Mouse (Mus musculus): ENCODE results near the gene Lrfn4.

Gene Lrfn4

DNA sequence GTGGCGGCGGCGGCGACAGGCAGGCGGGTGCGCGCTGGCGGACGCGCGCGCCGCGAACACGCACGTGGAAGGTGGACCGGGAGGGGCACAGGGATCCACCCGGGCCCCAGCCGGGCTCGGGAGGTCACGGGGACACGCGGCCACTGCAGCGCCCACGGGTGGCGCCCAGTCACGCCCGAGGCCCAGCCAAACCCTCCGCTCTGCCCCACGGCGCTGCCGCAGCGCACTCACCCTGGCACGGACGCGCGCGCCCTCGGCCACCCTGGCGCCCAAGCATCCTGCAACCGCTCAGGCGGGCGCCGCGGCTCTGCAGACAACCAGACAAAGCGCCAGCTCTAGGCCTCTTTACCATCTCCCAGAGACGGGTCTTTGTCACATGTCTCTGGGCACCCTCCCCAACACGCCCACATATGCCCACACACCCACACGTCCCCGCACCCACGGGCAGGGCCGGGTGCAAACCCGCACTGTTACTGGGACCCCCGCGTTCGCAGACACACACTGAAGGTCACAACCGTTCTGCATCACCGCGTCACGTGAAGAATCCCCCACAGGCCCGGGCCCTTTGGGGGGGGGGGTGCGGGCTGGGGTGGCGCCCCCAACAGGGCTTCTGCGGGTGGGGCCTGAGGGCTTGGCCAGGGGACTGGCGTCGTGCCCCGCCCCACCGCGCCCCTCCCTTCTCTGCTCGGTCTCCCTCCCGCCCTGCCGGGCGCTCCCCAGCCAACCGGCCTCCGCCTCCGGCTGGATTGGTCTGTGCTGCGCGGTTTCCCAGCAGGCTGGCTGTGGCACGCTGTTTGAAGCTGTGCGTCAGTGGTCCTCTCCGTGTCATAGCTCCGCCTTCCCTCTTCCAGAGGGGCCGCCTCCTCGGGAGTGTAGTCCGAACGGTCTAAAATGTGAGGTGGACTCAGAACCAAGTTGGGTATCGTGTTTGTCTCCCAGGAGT, at the start of gene Lrfn4:
TSS of gene Lrfn4 (minus strand) at position 517 of the 943 bp plus-strand sequence.
- DNase-seq (ENCODE audit: low spot score): peak; percentile 82

DNA sequence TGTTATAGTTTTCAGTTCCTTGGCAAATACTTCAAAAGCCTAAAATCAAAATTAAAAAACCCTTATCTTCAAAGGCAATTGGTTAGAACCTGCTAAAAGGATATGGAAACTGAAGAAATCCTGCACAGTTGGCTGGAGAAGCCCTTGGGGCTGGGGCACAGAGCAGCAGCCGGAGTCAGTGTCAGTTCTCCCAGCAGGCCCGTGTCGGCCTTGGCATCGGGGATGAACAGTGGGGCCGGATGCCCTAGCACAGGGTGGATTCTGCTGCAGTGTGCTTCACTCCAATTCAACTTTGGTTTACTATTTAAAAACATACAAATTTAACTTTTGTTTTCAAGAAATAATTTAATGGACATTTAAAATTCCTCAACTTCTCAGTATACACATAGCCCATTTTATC, 42.7 kb upstream of the Lrfn4 start:
- no peak for DNase-seq (ENCODE audit: low spot score)

DNA sequence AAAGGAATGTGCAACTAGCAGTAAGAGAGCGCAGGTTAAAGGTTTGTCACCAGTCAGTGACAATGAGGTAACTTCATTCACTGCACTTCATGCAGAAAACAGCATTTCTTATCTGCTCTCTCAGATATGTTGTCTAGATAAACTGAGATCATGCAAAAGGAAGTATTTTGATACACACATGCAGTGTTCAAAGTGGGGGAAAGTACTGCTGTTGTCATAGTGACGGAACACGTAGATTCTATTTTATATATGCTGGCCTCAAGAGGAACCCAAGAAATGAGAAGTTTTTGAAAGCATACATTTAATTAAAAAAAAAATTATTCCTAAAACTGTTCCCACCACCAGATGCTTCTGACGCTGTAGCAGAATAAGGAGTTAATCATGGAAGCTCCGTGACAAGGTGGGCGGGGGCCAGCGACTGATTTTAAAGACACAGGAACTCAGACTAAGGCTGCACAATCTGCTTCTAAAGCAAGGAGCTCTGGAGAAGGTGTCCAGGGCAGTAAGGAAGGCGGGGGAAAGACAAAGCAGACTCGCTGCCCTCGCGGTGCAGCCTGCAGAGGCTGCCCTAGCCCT, 31.5 kb upstream of the Lrfn4 start:
- no peak for DNase-seq (ENCODE audit: low spot score)

DNA sequence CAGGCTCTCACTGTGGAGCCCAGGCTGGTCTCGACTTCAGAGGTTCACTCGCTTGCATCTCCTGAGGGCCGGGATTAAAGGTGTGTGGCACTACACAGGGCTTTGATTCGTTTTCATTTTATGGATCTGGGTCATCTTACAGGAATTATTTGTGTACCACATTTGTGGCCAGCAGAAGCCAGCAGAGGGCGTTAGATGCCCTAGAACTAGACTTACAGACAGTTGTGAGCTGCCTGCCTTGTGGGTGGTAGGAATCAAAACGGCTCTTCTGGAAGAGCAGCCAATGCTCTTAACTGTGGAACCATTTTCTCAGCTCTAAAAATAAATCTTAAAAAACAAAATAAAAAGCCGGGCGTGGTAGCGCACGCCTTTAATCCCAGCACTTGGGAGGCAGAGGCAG, 28.8 kb upstream of the Lrfn4 start:
- DNase-seq (ENCODE audit: low spot score): no peak

DNA sequence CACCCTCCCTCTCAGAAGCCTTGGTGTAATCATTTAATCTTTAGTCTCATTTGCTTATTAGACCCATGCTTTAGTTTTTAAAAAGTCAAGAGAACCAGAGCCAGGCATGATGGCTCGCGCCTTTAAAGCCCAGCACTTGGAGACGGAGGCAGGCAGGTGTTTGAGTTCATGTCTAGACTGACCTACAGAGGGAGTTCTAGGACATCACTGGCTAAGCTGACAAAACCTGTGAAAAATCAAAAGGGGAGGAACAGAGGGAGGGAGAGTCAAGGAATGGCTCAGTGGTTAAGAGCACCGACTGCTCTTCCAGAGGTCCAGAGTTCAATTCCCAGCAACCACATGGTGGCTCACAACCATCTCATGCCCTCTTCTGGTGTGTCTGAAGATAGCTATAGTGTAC, 20.5 kb upstream of the Lrfn4 start:
- no peak for DNase-seq (ENCODE audit: low spot score)

DNA sequence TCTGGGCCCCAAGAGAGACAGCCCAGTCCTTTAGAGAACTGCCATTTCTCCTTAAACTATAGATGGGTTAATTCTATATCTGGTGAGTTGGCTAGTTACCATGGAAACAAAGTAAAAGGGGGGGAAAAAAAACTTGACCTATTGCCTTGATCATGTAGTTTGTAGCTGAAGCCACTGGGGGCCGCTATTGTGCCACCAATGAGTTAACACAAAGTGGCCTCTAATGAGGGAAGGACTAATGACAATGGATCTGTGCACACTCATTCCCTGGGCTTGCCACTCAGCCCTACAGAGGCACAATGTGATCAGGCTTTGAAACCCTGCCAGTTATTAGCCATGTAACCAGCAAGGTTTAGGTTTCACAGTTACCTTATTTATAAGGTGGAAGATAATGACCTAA, 13.4 kb upstream of the Lrfn4 start:
- peak; percentile 86 for DNase-seq (ENCODE audit: low spot score)

DNA sequence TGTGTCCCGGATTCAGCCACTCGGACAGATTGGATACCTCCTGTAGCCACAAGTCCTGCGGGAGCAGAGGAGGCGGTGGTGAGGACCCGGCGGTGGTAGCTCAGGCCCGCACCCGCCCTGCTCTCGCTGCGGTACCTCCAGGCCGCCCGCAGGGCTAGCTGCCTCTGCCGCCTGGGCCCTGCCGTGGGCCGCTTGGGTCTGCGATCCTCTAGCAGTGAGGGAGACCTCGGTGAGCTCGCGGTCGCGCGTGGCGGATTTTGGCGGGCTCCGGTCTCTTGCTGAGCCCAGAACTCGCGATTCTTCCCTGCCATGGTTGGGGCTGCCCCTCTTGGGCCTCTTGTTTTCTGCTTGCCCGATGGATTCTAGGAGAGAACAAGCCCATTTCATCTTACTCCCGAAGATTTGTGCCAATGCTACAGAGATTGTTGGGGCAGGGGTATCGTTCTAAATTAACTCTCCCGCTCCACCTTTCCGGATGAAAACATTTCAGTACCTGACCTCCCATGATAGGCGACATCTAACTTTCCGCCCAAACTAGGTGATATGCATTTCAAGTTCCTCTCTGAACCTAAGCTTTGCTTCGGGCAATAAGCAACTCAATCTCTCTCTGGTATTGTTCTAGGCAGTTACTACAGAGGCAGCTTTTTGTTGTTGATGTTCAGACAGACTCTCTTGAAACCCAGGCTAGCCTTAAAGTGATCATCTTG, 10.5 kb upstream of the Lrfn4 start:
- no peak for DNase-seq (ENCODE audit: low spot score)

DNA sequence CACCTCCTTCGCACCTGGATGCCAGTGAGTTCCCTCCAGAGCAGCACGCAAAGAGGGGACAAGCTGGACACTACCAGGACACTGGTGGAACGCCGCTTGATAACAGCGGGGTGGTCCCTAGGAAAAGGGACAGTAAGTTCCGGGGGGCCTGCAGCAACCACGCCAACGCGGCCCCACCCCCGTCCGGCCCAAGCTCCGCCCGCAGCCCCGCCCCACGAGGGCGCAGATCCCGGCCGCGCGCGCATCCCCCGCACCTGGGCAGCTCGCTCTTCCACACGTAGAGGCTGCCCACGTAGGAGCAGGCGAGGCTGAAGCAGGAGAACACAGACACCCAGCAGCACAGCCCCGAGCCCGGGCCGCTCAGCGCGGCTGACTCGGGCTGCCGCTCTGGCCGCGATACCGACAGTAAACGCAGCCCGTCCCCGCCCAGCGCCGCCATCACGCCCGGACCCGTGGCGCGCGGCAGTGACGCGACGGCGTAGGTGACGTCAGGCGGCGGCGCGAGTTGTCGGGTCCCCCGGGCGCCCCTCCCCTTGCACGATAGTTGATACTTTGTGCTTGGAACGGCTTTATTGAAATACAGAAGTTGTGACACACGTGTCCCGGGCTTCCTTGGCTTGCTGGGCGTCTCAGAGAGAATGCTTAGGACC, 9.8 kb upstream of the Lrfn4 start, which contains the start of gene Rce1:
TSS of gene Rce1 (minus strand) at position 463 of the 650 bp plus-strand sequence.
- DNase-seq (ENCODE audit: low spot score): peak; percentile 96

DNA sequence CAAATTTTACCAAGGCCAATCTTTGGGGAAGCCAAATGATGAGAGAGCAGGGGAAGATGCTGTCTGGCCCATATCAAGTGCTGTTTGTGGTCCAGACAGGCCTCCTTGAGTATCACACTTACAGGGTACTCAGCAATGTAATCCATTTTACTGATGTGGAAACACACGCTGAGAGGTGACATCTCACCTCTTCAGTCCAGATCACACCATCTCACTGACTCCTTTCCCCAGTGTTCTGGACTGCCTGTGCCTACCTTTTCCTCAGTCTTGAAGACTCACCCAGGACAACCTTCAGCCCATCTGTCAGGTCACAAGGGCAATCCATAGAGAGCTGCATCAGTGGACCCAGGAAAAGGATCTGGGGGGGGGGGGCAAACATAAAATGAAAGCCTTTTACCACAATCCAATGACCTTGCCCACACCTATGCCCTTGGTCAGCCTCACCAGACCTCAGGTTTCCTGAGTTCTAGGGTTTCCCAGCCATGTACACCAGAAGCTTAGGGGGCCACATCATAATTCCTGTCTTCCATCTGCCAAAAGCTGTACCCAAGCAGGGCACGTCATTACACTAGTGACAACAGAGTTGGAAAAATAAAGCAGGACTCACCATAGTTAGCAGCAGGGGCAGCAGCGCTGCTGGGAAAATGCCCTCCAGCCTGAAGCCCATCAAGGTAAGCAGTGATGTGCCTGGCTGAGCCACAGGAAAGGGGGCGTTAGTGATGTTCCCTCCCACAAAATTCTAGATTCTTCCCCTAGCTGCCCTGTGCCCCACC, 9.1 kb upstream of the Lrfn4 start:
- peak; percentile 59 for DNase-seq (ENCODE audit: low spot score)

DNA sequence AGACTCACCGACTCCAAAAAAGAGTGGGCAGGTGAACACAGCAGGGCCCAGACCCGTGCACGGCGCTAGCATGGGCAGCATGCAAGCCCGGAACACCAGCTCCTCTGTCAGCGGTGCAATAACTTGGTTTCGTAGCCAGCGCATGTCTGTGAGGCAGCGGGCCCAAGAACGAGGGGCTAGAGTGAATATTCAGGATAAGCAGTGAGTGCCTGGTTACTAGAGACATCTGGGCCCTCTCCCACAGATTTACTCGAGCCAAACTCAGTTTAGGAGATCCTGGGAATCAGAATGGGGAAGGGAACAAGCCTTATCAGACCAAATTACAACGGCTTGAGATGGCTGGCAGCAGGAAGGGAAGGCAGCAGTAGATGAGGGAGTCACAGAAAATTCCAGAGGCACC, 8.5 kb upstream of the Lrfn4 start:
- no peak for DNase-seq (ENCODE audit: low spot score)

DNA sequence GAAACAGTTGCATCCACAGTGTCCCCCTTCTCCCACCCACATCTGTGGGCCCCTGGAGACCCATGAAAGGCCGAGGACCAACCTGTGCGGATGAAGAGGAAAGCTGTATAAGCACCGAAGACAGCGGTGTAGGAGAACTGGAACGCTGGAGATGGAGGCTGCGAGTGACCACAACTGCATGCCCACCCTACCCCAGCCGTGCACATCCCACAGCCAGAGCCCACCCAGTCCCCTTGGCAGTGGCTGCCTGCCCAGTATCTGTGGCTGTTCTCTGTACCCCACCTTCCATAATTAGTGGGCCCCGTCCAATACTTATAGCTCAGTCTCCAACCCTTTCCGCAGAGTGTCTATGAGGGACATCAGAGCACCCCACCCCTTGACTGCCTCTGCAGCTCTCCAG, 8.0 kb upstream of the Lrfn4 start:
- DNase-seq (ENCODE audit: low spot score): no peak

DNA sequence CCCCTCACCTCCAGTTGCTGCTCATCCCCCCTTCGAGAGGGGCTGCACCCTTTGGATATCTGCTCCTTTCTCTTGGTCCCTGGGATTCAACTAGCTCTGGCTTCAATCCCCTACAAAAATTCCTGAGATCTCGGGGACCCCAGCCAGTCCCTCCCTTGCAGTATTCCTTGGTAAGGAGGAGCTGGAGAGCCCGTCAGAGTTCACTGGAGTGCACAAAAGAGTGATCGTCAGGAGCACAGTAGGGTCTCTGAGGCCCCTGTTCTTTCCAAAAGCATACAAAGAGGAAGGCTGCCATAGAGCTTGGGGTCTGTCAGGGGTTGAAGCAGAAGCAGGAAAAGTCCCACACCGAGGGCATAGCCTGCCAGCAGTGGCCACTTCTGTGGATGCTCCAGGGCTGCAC, 7.3 kb upstream of the Lrfn4 start:
- DNase-seq (ENCODE audit: low spot score): no peak

DNA sequence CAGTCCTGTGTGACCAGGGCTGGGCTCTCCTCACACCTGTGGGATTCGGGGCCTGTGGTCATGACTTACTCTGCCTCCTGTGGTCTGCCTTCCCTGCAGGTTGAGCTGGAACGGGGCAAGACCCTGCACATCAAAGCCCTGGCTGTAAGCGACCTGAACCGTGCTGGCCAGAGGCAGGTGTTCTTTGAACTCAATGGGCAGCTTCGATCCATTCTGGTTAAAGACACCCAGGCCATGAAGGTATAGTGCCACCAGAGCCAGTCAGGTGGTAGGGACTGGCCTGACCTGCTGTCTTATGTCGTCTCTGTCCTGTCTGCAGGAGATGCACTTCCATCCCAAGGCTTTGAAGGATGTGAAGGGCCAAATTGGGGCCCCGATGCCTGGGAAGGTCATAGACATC, 5.3 kb upstream of the Lrfn4 start:
- no peak for DNase-seq (ENCODE audit: low spot score)

DNA sequence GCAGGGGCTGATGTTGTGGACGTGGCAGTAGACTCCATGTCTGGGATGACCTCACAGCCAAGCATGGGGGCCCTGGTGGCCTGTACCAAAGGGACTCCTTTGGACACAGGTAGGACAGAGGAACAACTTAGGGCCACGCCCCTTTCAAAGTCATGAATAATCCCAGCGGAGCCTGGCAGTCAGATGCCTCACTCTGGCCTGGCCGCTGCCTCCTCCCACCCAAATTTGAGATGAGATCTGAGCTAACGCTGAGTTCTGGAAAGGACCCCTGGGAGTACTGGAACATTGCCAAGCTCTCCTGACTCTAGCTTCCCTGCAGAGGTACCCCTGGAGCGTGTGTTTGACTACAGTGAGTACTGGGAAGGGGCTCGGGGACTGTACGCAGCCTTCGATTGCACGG, 4.0 kb upstream of the Lrfn4 start:
- DNase-seq (ENCODE audit: low spot score): no peak

DNA sequence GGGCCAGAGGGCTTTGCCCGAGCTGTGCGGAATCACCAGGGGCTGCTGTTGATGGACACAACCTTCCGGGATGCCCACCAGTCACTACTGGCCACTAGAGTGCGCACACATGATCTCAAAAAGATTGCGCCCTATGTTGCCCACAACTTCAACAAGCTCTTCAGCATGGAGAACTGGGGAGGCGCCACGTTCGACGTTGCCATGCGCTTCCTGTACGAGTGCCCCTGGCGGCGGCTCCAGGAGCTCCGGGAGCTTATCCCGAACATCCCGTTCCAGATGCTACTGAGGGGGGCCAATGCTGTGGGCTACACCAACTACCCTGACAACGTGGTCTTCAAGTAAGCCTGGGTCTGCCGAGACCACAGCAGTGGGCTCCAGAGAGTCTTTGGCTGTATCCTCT, 2.7 kb upstream of the Lrfn4 start:
- no peak for DNase-seq (ENCODE audit: low spot score)

DNA sequence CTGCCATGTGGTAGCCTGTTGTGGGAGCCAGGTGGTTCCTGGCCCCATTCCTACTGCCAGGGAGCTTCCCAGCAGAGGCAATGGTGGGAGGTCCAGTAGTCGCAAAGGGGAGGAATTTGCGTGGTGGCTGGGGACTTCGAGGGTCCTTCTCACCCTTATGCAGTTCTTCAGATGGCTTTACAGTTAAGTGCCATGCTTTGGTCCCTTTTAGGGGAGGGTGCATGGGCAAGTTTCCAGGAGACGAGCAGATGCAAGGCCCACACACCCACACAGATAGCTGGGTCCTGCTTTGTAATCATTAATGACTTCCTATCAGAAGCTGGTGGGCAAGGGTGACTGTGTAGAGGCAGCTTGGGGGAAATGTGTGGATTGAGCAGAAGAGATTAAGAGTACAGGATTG, 1.1 kb upstream of the Lrfn4 start:
- DNase-seq (ENCODE audit: low spot score): no peak

DNA sequence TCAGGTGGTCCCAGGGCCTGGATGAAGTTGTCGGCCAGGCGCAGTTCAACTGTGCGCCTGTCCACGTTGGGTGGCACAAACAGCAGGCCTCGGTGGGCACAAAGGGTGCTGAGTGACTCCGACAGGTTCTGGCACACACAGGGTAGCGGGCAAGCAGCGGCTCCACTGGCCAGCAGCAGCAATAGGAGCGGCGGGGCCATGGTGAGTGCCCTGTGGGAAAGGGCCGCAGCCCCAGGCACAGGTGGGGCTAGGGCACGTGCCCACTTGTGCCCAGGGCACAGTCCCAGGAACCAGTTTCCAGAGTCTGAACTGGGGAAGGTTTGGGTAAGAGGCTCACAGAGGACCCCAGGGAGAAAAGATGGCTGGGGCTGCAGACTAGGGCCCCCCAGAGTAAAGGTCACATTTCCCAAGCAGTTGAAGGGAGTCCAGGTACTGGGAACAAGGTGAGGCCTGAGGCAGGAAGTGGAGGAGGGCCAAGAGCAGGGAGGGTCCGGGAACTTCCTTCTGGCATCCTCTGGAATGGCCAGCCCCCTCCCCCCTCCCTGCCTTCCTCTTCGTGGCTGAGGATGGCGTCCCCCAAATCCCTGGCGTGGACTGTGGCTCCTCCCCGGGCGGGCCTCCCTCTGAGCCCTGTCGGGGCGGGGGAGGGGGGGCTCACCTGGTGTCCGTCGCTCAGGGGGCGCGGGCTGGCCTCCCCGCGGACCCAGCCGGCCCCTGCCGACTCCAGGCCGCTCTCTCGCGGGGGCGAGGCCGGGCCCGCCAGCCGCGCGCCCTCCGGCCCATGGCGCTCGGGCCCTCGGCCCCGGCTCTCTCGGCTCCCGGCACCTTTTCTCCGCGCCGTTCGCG, 939 bp downstream of the Lrfn4 start:
- DNase-seq (ENCODE audit: low spot score): no peak

DNA sequence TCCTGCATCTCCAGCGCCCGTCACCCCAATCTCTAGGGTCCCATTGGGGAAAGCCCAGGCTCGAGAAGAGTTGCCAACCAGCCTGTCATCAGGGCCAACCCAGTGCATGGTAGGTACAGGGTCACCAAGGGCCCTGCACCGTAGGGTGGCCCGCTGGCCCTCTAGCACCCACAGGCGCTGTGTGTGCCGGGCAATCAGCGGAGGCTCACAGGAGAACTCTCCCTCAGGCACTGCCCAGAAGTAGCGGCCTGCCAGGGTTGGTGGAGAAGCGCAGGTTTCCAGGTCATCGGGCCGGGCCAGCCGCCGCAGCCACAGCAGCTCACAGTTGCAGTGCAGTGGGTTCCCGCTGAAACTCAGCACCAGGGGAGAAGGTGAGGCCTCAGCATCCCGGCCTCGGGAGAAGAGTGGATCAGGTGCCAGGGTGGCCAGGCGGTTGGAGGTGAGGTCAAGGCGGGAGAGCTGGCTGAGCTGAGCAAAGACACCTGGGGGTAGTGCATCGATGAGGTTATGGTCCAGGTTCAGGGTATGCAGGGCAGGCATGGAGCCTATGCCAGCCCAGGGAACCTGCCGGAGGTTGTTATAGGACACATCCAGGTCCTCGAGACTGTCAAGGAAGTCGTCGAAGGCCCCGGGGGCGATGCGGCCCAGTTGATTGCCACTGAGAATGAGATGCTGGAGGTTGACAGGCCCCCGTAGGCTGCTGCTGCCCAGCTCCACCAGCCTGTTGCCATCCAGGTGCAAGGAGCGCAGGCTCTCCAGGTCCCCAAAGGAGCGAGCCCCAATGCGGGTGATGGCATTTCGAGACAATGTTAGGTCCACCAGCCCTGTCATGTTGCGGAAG, 1.8 kb downstream of the Lrfn4 start:
- no peak for DNase-seq (ENCODE audit: low spot score)

DNA sequence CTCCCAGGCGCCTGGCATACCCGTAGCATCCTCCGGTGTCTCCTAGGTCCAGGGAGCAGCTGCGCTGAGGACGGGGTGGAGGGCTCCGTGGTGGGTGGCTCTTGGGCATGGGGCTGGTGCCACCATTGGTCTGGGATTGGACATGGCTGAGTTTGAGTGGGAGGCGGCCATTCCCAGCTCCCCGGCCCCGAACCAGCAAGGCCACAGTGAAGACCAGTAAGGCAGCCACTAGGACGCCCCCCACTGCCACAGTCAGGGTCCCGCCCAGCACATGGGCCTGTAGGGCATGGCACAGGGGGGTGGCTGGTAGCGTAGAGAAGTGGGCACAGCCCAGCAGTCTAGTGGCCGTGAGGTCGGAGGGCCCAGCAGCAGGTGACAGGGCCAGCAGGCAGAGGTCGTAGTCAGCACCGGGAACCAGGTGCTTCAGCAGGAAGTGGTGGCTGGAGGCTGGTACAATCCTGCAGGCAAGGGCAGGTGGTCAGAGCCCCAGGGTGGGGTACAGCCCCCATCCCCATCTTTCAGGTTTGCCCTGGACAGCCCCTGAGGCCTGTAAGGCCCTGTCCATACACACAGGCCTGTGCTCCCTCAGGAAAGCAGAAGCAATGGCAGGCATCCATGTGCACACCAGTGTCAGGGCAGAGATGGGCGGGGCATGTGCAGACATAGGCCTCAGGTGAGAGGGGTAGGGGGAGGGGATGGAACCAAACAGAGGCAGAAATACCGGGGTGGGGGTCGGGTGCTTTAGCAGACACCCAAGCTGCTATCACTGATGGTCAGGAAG, 3.1 kb downstream of the Lrfn4 start:
- no peak for DNase-seq (ENCODE audit: low spot score)

Measured in adipocyte (in vitro differentiated cells).